Mouse (Mus musculus) ES-E14 (cell line): ENCODE measurements around the gene Abcc2. TPM values are rescaled to one million over a fixed set of nuclear protein-coding genes. Genes with fewer than 3 reads are reported as not detected.

Source experiments
- DNase-seq: peaks from one replicate; pipeline ENCODE4 v3.0.0-alpha.2; 2013; ENCODE audit warnings: low read depth, low spot score
- H3K27ac ChIP-seq: 2 replicates; pipeline ENCODE4 v1.5.1; 2012; ENCODE audit warnings: low read depth, mild to moderate bottlenecking, low read length, moderate library complexity, mixed read lengths; ENCODE audit not compliant: poor library complexity, insufficient read depth, severe bottlenecking
- H3K36me3 ChIP-seq: 2 replicates; pipeline ENCODE4 v1.6.1; 2012; ENCODE audit warnings: mild to moderate bottlenecking, low read length, moderate library complexity, mixed read lengths; ENCODE audit not compliant: control insufficient read depth, poor library complexity, insufficient read depth, severe bottlenecking
- H3K4me1 ChIP-seq, 2 experiments: fragments of 150-350 bp in 1 of 2; sonication (generic) in 1 of 2; 2 replicates each; pipeline ENCODE4 v1.6.1; 2012; ENCODE audit warnings: low read length in 2 of 2, mild to moderate bottlenecking in 1 of 2, mixed read lengths in 1 of 2; ENCODE audit not compliant: control insufficient read depth in 2 of 2, insufficient read depth in 2 of 2, poor library complexity in 1 of 2
- H3K4me3 ChIP-seq, 2 experiments: fragments of 150-350 bp in 1 of 2; sonication (generic) in 1 of 2; 2 replicates each; pipeline ENCODE4 v1.5.1; 2012; ENCODE audit warnings: low read length in 2 of 2, low read depth in 1 of 2, mild to moderate bottlenecking in 1 of 2, mixed read lengths in 1 of 2; ENCODE audit not compliant: insufficient read depth in 1 of 2, poor library complexity in 1 of 2, severe bottlenecking in 1 of 2
- H3K9ac ChIP-seq: 2 replicates; pipeline ENCODE4 v1.6.1; 2012; ENCODE audit warnings: low read depth, mild to moderate bottlenecking, low read length, mixed read lengths; ENCODE audit not compliant: poor library complexity, insufficient read depth, severe bottlenecking
- H3K9me3 ChIP-seq: fragments of 150-350 bp; sonication (generic); 2 replicates; pipeline ENCODE4 v1.6.1; 2012; ENCODE audit warnings: low read depth, mild to moderate bottlenecking, low read length; ENCODE audit not compliant: control insufficient read depth, insufficient read depth
- CHD2 ChIP-seq: IDR thresholded peaks from 2 replicates; pipeline ENCODE4 v1.6.1; 2014; ENCODE audit warnings: mild to moderate bottlenecking, low read depth, low read length, inconsistent platforms
- HCFC1 ChIP-seq: IDR thresholded peaks from 2 replicates; pipeline ENCODE4 v1.6.1; 2012; ENCODE audit warnings: low read length, inconsistent platforms, borderline replicate concordance; ENCODE audit not compliant: insufficient read depth
- MAFK ChIP-seq: IDR thresholded peaks from 2 replicates; pipeline ENCODE4 v1.6.1; 2014; ENCODE audit warnings: mild to moderate bottlenecking, low read depth, low read length, inconsistent platforms; ENCODE audit not compliant: insufficient read depth
- ZC3H11A ChIP-seq: IDR thresholded peaks from 2 replicates; pipeline ENCODE4 v1.6.1; 2012; ENCODE audit warnings: low read depth, mild to moderate bottlenecking, inconsistent platforms, low read length, borderline replicate concordance
- ZNF384 ChIP-seq: IDR thresholded peaks from 2 replicates; pipeline ENCODE4 v1.6.1; 2012; ENCODE audit warnings: low read depth, low read length, inconsistent platforms
- in situ Hi-C, 2 experiments: fragments of 600-800 bp; cut with MboI; formaldehyde crosslinking; loops; one replicate each; pipeline ENCODE4 v1.15.1; 2025; ENCODE audit warnings: low sequenced_read_pairs in 2 of 2, inconsistent platforms in 1 of 2; ENCODE audit not compliant: unreplicated experiment in 2 of 2
- total RNA-seq: library from RNA; depleted of rRNA; stranded (reverse); fragments of 300-350 nt; gene quantifications from 2 replicates; pipeline ENCODE4 v1.2.3, GENCODE M21; 2012; rRNA removed

The Abcc2 gene
- total RNA-seq = 1.6 and 3.8 TPM in 2 replicates

DNA sequence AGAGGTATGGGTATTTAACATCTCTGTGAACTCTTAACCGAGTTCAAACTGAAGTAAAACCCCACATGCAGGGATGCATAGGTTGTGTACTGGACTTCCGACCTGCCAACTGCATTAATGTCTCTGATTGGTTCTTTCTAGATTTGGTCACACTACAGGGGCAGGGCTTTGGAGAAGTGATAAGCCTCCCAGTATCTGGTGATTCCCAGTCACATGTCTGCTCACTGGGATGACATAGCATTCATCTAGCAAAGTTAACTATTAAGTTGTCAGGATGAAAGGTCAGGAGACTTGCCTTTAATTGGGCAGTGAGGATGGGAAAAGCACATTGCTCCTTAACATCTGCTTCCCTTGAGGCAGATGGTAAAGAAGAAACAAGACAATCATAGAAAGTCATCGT is at the start of gene Abcc2:
Abcc2 (plus strand) TSS at position 213 of the 400 bp plus-strand sequence.
- TF ChIP-seq CHD2 = no peak
- Histone ChIP-seq H3K36me3 (no peaks in the 10 kb centered on the region), H3K9me3 (no peaks in the 10 kb centered on the region), H3K4me3 (no peak within 1 kb of the TSS), H3K27ac (no peak within 1 kb of the TSS), H3K9ac (no peak within 1 kb of the TSS), H3K4me1 (no peaks in the 10 kb centered on the region)
- in situ Hi-C loops = no loop called here
- no peak for DNase-seq

DNA sequence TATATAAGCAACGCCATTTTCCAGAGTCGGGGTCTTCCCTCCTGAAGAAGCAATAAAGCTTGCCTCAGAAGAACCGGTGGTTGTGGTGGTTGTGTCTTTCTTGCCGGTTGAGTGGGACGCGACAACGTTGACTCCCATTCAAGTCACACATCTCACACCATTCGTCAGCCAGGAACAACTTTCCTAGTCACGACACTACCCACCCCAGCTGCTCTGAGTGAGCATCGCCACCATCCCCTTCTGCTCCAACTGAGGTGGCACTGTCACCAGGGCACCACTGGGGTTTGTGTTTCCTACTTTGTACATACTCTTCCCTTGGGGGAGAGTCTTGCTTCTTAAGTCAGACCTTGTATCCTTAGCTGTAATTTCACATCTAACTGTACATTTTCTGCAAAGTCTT is 43.6 kb upstream of the Abcc2 start:
- H3K9ac ChIP-seq = no peak overlapping the region
- H3K9me3 ChIP-seq = no peaks in the 10 kb centered on the region
- DNase-seq = no peak
- peak overlapping the region; percentile 12; the same call in 1 of the 2 replicates for H3K27ac ChIP-seq
- H3K4me3 ChIP-seq = no peak overlapping the region
- H3K4me1 ChIP-seq = peaks cover 2 to 5% of the 10 kb centered on the region in 2 experiments; a peak in 3 of 4 replicates
- peaks cover 47% of the 10 kb centered on the region for H3K36me3 ChIP-seq
- TF ChIP-seq ZNF384 = no peak
- no peak for TF ChIP-seq MAFK
- TF ChIP-seq ZC3H11A = no peak
- no peak for TF ChIP-seq HCFC1
- TF ChIP-seq CHD2 = no peak
- in situ Hi-C loops = no loop called here

GRCm38 (mm10) chr19:43743401-43743800 is 38.6 kb upstream of the Abcc2 start:
- Histone ChIP-seq H3K36me3 (peaks cover 45% of the 10 kb centered on the region), H3K4me3 (no peak overlapping the region)

GRCm38 (mm10) chr19:43745740-43746139 is 36.3 kb upstream of the Abcc2 start:
- no peak overlapping the region for H3K4me3 ChIP-seq
- H3K27ac ChIP-seq = no peak overlapping the region
- no peaks in the 10 kb centered on the region for H3K9me3 ChIP-seq
- in situ Hi-C loops = no loop called here
- no peak for DNase-seq
- TF ChIP-seq MAFK = no peak
- peaks cover 36% of the 10 kb centered on the region for H3K36me3 ChIP-seq
- no peak overlapping the region for H3K9ac ChIP-seq
- no peaks in the 10 kb centered on the region; a peak in 1 of 4 replicates for H3K4me1 ChIP-seq

More at GRCm38 (mm10) chr19:43743401-43743800, 38.6 kb upstream of the Abcc2 start:
- in situ Hi-C loops = no loop called here
- no peak for DNase-seq
- H3K27ac ChIP-seq = no peak overlapping the region; the same call in 1 of the 2 replicates
- H3K9me3 ChIP-seq = no peaks in the 10 kb centered on the region
- TF ChIP-seq ZNF384 (no peak), HCFC1 (no peak), ZC3H11A (no peak), MAFK (no peak), CHD2 (no peak)
- H3K4me1 ChIP-seq = no peaks in the 10 kb centered on the region; a peak in 1 of 4 replicates
- no peak overlapping the region for H3K9ac ChIP-seq

DNA sequence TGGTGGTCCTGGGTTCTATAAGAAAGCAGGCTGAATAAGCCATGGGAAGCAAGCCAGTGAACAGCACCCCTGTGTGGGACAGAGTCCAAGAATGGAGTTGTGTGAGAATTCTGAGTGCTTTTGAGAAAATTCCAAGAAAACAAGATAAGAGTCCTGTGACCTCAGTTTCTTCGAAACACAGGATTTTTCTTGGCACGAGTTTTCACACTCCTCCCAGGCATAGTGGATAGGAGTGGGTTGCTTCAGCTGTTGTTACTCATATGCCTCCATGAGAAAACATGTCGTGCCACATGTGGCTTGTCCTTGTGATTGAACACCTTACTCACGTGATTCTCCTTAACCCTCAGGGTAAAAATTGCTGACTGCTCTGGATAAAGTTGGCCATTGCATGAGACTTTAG is 34.1 kb upstream of the Abcc2 start:
- TF ChIP-seq ZC3H11A (no peak), CHD2 (no peak), MAFK (no peak), ZNF384 (no peak), HCFC1 (no peak)
- peaks cover 29% of the 10 kb centered on the region for H3K36me3 ChIP-seq

More for the DNA sequence above, 34.1 kb upstream of the Abcc2 start:
- Histone ChIP-seq H3K9me3 (no peaks in the 10 kb centered on the region), H3K4me1 (peaks cover 0 to 4% of the 10 kb centered on the region in 2 experiments; a peak in 1 of 4 replicates), H3K27ac (no peak overlapping the region), H3K9ac (no peak overlapping the region), H3K4me3 (no peak overlapping the region)
- in situ Hi-C loops = no loop called here
- no peak for DNase-seq
